Mouse (Mus musculus): ENCODE results near the gene Olfr1024.

Gene Olfr1024

GRCm38 (mm10) chr2:85904952-85905351 is at the start of gene Olfr1024:
Gene Olfr1024, minus strand, starts transcription at chr2:85905052.
- no peak for DNase-seq (ENCODE audit: low spot score in 2 of 2)

GRCm38 (mm10) chr2:85950137-85950536 is 45.3 kb upstream of the Olfr1024 start, which contains the start of gene Olfr1028:
Gene Olfr1028, plus strand, starts transcription at chr2:85950437.
- no peak for DNase-seq (ENCODE audit: low spot score in 2 of 2)

GRCm38 (mm10) chr2:85921258-85921657 is 16.4 kb upstream of the Olfr1024 start, which contains the start of gene Olfr1026:
Gene Olfr1026, plus strand, starts transcription at chr2:85921558.
- DNase-seq (ENCODE audit: low spot score in 2 of 2): no peak

- no peak for DNase-seq (ENCODE audit: low spot score in 2 of 2)
Observed at GRCm38 (mm10) chr2:85914893-85915292, 10.0 kb upstream of the Olfr1024 start, which contains the start of gene Olfr1025-ps1. Gene Olfr1025-ps1, plus strand, starts transcription at chr2:85915193.

- DNase-seq (ENCODE audit: low spot score in 2 of 2): no peak
Observed at GRCm38 (mm10) chr2:85913197-85913596, 8.3 kb upstream of the Olfr1024 start.

GRCm38 (mm10) chr2:85885340-85885739 is 19.5 kb downstream of the Olfr1024 start, which contains the start of gene Olfr1023:
Gene Olfr1023, plus strand, starts transcription at chr2:85885640.
- DNase-seq (ENCODE audit: low spot score in 2 of 2): no peak

GRCm38 (mm10) chr2:85868294-85868693 is 36.6 kb downstream of the Olfr1024 start, which contains the start of gene Olfr1022:
Gene Olfr1022, plus strand, starts transcription at chr2:85868594.
- no peak for DNase-seq (ENCODE audit: low spot score in 2 of 2)

All from frontal cortex, postnatal 10 days (tissue).